Mouse (Mus musculus) testis, adult 2 months (tissue): ENCODE results near the gene Bora. TPM values are rescaled to one million over a fixed set of nuclear protein-coding genes. Genes with fewer than 3 reads are reported as not detected.

ENCODE experiments used
- H3K27ac ChIP-seq: fragments of 200-500 bp; 2 replicates; pipeline ENCODE4 v1.5.1; 2012; ENCODE audit warnings: low read depth, low read length; ENCODE audit not compliant: control insufficient read depth, insufficient read depth
- H3K27me3 ChIP-seq: fragments of 200-500 bp; 2 replicates; pipeline ENCODE4 v1.6.1; 2012; ENCODE audit warnings: mild to moderate bottlenecking, low read length, moderate library complexity; ENCODE audit not compliant: control insufficient read depth, insufficient read depth
- H3K36me3 ChIP-seq: fragments of 200-500 bp; 2 replicates; pipeline ENCODE4 v1.6.1; 2012; ENCODE audit warnings: mild to moderate bottlenecking, low read length; ENCODE audit not compliant: control insufficient read depth, insufficient read depth
- H3K4me1 ChIP-seq: fragments of 200-500 bp; 2 replicates; pipeline ENCODE4 v1.6.1; 2012; ENCODE audit warnings: low read length; ENCODE audit not compliant: control insufficient read depth, insufficient read depth
- H3K4me3 ChIP-seq: fragments of 200-500 bp; 2 replicates; pipeline ENCODE4 v1.5.1; 2012; ENCODE audit warnings: low read depth, mild to moderate bottlenecking, low read length, moderate library complexity, mixed read lengths; ENCODE audit not compliant: control insufficient read depth
- CTCF ChIP-seq: fragments of 200-500 bp; IDR thresholded peaks from 2 replicates; pipeline ENCODE4 v1.5.1; 2012; ENCODE audit warnings: low read depth, mild to moderate bottlenecking, inconsistent platforms, low read length, moderate library complexity; ENCODE audit not compliant: control insufficient read depth, insufficient read depth, insufficient replicate concordance
- POLR2A ChIP-seq: fragments of 200-500 bp; IDR thresholded peaks from 2 replicates; pipeline ENCODE4 v1.6.1; 2012; ENCODE audit warnings: low read depth, mild to moderate bottlenecking, inconsistent platforms, low read length, moderate library complexity; ENCODE audit not compliant: control insufficient read depth
- polyA plus RNA-seq: library from polyadenylated mRNA; depleted of rRNA; stranded (reverse); fragments of >200 nt; gene quantifications from 2 replicates; pipeline ENCODE4 v1.2.3, GENCODE M21; 2012; rRNA removed

Gene Bora
- polyA plus RNA-seq, 1 experiment: 18.7 TPM

- H3K36me3 ChIP-seq: peaks cover 1% of the 10 kb centered on the region; the same call in 1 of the 2 replicates
- no peak overlapping the region for H3K4me3 ChIP-seq
- H3K27me3 ChIP-seq: no peaks in the 10 kb centered on the region
- no peak for TF ChIP-seq CTCF
- TF ChIP-seq POLR2A: no peak
- no peak overlapping the region for H3K27ac ChIP-seq
- no peaks in the 10 kb centered on the region for H3K4me1 ChIP-seq
Measured at GRCm38 (mm10) chr14:99107631-99108187, 61.7 kb downstream of the Bora start.

GRCm38 (mm10) chr14:99108762-99109161, 62.7 kb downstream of the Bora start:
- no peaks in the 10 kb centered on the region for H3K4me1 ChIP-seq
- H3K27me3 ChIP-seq: no peaks in the 10 kb centered on the region
- peaks cover 1% of the 10 kb centered on the region; the same call in 1 of the 2 replicates for H3K36me3 ChIP-seq
- no peak for TF ChIP-seq POLR2A
- no peak for TF ChIP-seq CTCF
- H3K27ac ChIP-seq: no peak overlapping the region
- H3K4me3 ChIP-seq: no peak overlapping the region

- H3K4me3 ChIP-seq: no peak overlapping the region
- no peaks in the 10 kb centered on the region for H3K27me3 ChIP-seq
- H3K4me1 ChIP-seq: no peaks in the 10 kb centered on the region
- peaks cover 1% of the 10 kb centered on the region; the same call in 1 of the 2 replicates for H3K36me3 ChIP-seq
- no peak overlapping the region for H3K27ac ChIP-seq
- TF ChIP-seq POLR2A (no peak), CTCF (no peak)
Measured at GRCm38 (mm10) chr14:99117576-99117975, 71.6 kb downstream of the Bora start.

GRCm38 (mm10) chr14:99121584-99122339, 75.7 kb downstream of the Bora start:
- TF ChIP-seq CTCF (no peak), POLR2A (no peak)
- Histone ChIP-seq H3K36me3 (no peaks in the 10 kb centered on the region), H3K27me3 (no peaks in the 10 kb centered on the region), H3K27ac (no peak overlapping the region), H3K4me1 (no peaks in the 10 kb centered on the region), H3K4me3 (no peak overlapping the region)

GRCm38 (mm10) chr14:99124076-99124475, 78.1 kb downstream of the Bora start:
- no peak for TF ChIP-seq CTCF
- no peak for TF ChIP-seq POLR2A
- no peaks in the 10 kb centered on the region for H3K27me3 ChIP-seq

More at GRCm38 (mm10) chr14:99124076-99124475, 78.1 kb downstream of the Bora start:
- Histone ChIP-seq H3K36me3 (no peaks in the 10 kb centered on the region), H3K4me1 (no peaks in the 10 kb centered on the region), H3K4me3 (no peak overlapping the region), H3K27ac (no peak overlapping the region)

Other genes with a start within 250 kb of the Bora start
- not detected in 2 replicates for gene Rpl36a-ps1, start 51.9 kb upstream of the Bora start, polyA plus RNA-seq
- 5.8 and 9.7 TPM in 2 replicates for gene Mzt1, start 88 bp upstream of the Bora start, polyA plus RNA-seq
- gene Pibf1, start 53.2 kb downstream of the Bora start, polyA plus RNA-seq: 6.3 and 7.9 TPM in 2 replicates
- gene Dis3, start 53.5 kb downstream of the Bora start, polyA plus RNA-seq: 19.2 and 23.0 TPM in 2 replicates